Mouse (Mus musculus) right cerebral cortex, adult 18-20 months (tissue): Measurements from ENCODE around the gene Arhgap8.
A peak's percentile ranks its signal among the peaks of the same experiment; 100 is the strongest.

Source experiments
- DNase-seq: peaks from one replicate; pipeline ENCODE4 v3.0.0; 2022; ENCODE audit warnings: mixed read lengths

Gene Arhgap8

DNA sequence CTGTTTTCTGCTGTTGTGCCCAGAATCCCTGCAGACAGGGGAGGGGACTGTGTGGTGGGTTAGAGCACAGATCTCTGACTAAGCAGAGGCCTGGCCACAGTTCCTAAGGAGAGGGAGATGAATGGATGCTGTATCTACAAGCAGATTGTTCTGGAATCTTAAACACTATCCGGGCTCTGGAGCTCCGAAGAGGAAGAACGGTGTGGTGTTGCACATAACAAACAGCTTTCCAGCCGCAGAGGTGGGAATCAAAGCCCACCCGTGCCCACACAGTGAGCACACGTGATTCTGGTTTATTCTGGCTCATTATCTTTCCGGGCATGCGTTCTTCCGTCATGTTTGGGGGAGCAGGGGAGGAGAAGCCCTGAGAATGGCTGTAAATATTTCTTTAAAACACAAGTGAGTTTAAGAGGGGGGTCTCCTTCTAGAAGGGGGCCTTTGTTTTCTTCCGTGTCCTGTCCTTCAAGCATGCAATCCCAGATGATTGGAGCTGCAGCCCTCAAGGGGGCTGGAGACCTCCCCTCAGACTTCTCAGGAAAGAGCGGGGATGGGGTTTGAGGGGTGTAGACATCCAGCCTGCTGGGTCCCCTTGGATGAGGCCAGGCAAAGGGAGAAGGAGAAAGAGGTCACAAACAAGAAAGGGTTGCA is 16.6 kb downstream of the Arhgap8 start:
- DNase-seq = no peak

DNA sequence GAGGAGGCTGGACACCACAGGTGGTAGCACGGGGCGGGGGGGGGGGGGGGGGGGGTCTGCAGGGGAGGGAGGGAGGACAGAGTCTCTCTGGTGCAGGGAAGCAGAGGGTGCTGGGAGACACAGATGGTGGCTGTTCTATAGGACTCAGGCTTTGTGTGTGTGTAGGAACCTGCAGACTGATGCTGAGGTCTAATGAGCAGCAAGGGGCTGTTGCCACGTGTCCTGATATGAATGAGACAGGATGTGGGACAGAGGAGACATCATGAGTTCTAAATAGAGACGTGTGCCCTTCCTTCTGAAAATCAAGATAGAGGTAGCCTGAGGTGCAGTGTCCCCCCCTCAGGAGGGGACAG is 17.1 kb downstream of the Arhgap8 start:
- no peak for DNase-seq

- DNase-seq = no peak
Observed at GRCm38 (mm10) chr15:84738246-84738645, 18.4 kb downstream of the Arhgap8 start.

- DNase-seq = no peak
Observed at GRCm38 (mm10) chr15:84741573-84741972, 21.7 kb downstream of the Arhgap8 start.

DNA sequence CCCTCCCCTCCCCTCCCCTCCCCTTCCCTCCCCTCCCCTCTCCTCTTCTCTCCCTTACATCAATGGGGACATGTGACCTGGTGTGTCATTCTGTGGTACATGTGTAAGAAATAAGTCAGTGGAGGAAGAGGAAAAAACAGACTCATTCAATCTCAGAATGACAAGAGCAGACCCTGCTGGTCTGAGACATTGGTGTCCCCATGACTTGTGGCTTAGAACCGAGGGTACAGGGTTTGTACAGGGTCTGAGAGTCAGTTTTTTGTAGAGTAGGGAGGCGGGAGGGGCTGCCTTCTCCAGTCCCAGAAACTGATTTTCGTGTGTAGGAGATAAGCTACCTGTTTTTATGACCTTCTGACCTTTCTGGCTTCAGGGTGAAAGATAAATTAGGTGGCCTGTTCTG is 23.5 kb downstream of the Arhgap8 start:
- no peak for DNase-seq

- DNase-seq = no peak
Observed at GRCm38 (mm10) chr15:84744308-84744707, 24.5 kb downstream of the Arhgap8 start.

- no peak for DNase-seq
Observed at GRCm38 (mm10) chr15:84745831-84746230, 26.0 kb downstream of the Arhgap8 start.

GRCm38 (mm10) chr15:84754987-84755386 is 35.1 kb downstream of the Arhgap8 start:
- peak; percentile 63 for DNase-seq

DNA sequence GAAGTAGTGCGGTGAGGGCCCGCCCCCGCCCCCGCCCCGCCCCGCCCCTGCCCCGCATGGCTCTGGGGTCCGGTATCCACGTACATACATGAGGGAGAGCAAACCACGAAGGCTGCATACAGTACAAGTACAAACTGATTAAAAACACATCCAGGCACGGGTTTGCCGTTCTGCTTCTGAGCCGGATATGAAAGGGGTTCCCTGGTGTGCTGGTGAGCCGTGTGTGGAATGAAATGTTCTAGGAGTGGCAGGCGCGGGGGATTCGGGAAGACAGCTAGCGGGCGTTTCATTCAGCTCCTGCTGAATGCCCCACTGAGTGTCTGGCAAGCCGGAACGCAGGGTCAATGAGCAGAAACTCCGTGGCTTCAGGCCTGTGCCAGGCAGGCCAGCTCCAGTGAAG is 36.6 kb downstream of the Arhgap8 start:
- DNase-seq = peak; percentile 43

GRCm38 (mm10) chr15:84758493-84758892 is 38.6 kb downstream of the Arhgap8 start:
- no peak for DNase-seq

- no peak for DNase-seq
Observed at GRCm38 (mm10) chr15:84762712-84763422, 43.0 kb downstream of the Arhgap8 start.

- no peak for DNase-seq
Observed at GRCm38 (mm10) chr15:84763423-84763812, 43.6 kb downstream of the Arhgap8 start.

DNA sequence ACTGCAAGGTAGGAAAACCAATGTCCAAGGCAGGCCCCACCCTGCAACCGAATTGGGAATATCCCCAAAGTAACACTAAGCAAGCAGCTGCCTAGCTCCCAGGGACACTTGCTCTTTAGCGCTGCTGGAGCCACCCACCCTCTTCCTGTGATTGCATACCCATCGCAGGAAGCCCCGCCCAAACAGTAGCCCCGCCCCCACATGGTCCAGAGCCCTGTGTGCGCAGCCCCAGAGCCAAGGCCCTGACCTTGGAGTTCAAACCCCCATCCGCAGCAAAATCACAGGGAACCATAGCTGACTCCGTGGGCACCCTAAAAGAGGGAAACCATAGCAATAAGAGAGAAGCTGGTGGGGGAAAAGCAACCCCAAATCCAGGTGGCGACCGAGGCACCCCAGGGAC is 46.8 kb downstream of the Arhgap8 start:
- no peak for DNase-seq

- DNase-seq = peak; percentile 58
Observed at GRCm38 (mm10) chr15:84768531-84768930, 48.7 kb downstream of the Arhgap8 start.

- DNase-seq = no peak
Observed at GRCm38 (mm10) chr15:84769641-84770341, 49.9 kb downstream of the Arhgap8 start.

DNA sequence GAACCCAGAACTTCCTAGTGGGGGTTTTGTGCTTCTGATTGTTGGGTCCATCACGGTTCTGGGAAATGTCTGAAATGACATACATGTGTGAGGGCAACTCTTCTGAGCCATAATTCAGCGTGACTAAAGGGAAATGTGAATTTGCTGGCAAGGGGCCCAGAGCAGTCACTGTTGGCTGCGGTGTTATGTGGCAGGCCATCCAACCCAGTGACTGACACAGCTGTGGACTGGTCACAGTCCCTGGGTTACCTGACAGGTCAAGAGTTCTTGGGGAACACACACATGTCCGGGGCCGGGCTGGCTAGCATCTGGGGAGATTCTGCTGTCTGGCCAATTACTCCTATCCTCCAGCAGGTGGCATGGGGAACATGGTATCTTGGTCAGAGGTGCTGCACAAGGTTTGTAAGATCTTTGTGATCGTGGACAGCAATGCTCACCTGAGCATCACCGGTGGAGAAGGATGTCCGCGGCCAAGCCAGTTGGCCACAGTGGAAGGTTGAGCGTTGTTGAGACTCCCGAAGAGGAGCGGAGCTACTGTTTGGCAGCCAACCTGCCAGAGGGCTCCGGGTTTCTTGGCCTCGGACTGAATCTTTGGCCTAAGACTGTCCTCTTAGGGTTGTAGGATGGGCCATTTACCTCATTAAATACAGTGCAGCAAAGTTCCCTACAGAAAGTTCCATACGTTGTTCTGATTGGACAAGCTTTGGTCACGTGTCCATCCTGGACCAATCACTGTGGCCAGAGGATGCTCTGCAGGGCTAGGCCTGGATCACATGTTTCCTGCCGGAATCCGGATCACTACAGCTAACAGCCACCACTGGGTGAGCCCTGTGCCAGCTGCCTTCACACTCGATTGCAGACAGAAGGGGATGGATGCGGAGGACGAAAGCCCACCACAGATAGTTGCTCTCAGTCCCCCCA is 52.6 kb downstream of the Arhgap8 start:
- no peak for DNase-seq

- peak; percentile 40 for DNase-seq
Observed at GRCm38 (mm10) chr15:84775421-84776174, 55.7 kb downstream of the Arhgap8 start.

DNA sequence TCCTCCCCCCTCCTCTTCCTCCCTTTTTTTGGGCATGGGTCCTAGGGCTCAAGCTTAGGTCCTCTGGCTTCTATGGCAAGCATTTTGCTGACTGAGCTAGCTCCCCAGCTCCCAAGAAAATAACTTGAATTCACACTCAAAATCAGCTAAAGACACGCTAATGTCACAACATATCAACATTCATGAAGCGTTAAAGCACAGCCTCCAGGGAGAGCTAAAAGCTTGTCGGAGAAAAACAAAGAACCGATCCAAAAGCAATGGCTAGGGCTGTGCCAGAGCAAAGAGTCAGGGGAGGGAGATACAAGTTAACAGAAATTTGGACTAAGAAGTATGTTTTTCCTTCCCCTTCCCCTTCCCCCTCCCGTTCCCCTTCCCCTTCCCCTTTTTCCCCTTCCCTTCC is 58.7 kb downstream of the Arhgap8 start:
- DNase-seq = no peak

GRCm38 (mm10) chr15:84784812-84785211 is 65.0 kb downstream of the Arhgap8 start:
- no peak for DNase-seq

DNA sequence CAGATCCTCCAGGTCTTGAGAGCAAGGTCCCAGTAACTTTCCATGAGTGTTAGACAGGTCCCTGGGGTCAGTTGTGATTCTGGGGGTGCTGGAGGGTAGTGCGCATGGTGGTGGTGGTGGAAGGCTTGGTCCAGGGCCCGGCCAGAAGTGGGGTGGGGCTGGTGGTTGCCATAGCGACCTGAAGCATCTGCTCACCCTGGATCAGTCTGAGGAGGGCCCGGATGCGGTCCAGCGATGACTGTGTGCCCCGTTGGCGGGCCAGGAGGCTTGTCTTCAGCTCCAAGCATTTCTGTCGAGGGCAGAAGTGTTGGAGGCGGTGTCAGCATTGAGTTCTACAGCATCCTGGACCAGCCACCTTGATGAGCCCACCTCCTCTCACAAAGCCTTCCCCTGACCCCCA is 67.3 kb downstream of the Arhgap8 start:
- DNase-seq = no peak

GRCm38 (mm10) chr15:84793649-84794048 is 73.8 kb downstream of the Arhgap8 start:
- DNase-seq = no peak

- no peak for DNase-seq
Observed at GRCm38 (mm10) chr15:84800132-84800531, 80.3 kb downstream of the Arhgap8 start.
